Mouse (Mus musculus) heart, adult 2 months (tissue): ENCODE measurements around the gene Diras2. TPM values are rescaled to one million over a fixed set of nuclear protein-coding genes. Genes with fewer than 3 reads are reported as not detected.
A peak's percentile ranks its signal among the peaks of the same experiment; 100 is the strongest.

Experiments used
- DNase-seq, 2 experiments: peaks; one replicate each; pipeline ENCODE4 v3.0.0; 2021
- H3K27ac ChIP-seq: fragments of 200-600 bp; 2 replicates; pipeline ENCODE4 v1.8.1; 2022
- H3K27me3 ChIP-seq: fragments of 200-500 bp; 2 replicates; pipeline ENCODE4 v1.6.1; 2012; ENCODE audit warnings: mild to moderate bottlenecking, low read length, inconsistent platforms, mixed read lengths; ENCODE audit not compliant: control insufficient read depth, insufficient read depth
- H3K36me3 ChIP-seq: fragments of 200-500 bp; 2 replicates; pipeline ENCODE4 v1.6.1; 2012; ENCODE audit warnings: low read length, inconsistent platforms; ENCODE audit not compliant: control insufficient read depth, insufficient read depth
- H3K4me1 ChIP-seq: fragments of 200-500 bp; 2 replicates; pipeline ENCODE4 v1.6.1; 2011; ENCODE audit warnings: low read length; ENCODE audit not compliant: control insufficient read depth, insufficient read depth
- H3K4me3 ChIP-seq: fragments of 200-600 bp; 2 replicates; pipeline ENCODE4 v1.8.1; 2022
- H3K79me2 ChIP-seq: fragments of 200-500 bp; replicated peaks from 2 replicates; pipeline ENCODE4 v1.6.1; 2012; ENCODE audit warnings: mild to moderate bottlenecking, inconsistent platforms, low read length, moderate library complexity, mixed read lengths; ENCODE audit not compliant: control insufficient read depth, insufficient read depth
- H3K9ac ChIP-seq: fragments of 200-500 bp; 2 replicates; pipeline ENCODE4 v1.6.1; 2012; ENCODE audit warnings: low read depth, mild to moderate bottlenecking, control low read depth, inconsistent platforms, low read length, mixed read lengths
- CTCF ChIP-seq: fragments of 200-600 bp; IDR thresholded peaks from 2 replicates; pipeline ENCODE4 v1.8.1; 2022; ENCODE audit warnings: antibody characterized with exemption, mild to moderate bottlenecking, moderate library complexity
- EP300 ChIP-seq: fragments of 200-500 bp; IDR thresholded peaks from 2 replicates; pipeline ENCODE4 v1.6.1; 2011; ENCODE audit warnings: low read depth, low read length, control low read depth; ENCODE audit not compliant: insufficient read depth
- POLR2A ChIP-seq: fragments of 200-500 bp; IDR thresholded peaks from 2 replicates; pipeline ENCODE4 v1.6.1; 2011; ENCODE audit warnings: mild to moderate bottlenecking, low read depth, low read length, control low read depth; ENCODE audit not compliant: insufficient read depth
- WGBS: fragments of 180-500 bp; shearing (Covaris S2); methylation state at CpG from one replicate; pipeline ENCODE4 v1.1.7; 2018; 5-methylcytosine and 5-hydroxymethylcytosine counted together
- intact Hi-C: fragments of 180-260 bp; cut with DNase I; formaldehyde crosslinking; loops from one replicate; pipeline ENCODE4 v1.15.1; 2025
- polyA plus RNA-seq: library from polyadenylated mRNA; depleted of rRNA; stranded (reverse); fragments of >200 nt; gene quantifications from 2 replicates; pipeline ENCODE4 v1.2.3, GENCODE M21; 2012; rRNA removed
- total RNA-seq, 2 experiments: library from RNA; stranded (reverse); gene quantifications; 2 replicates each; pipeline ENCODE4 v1.2.3; 2021

The Diras2 gene
- total and polyA plus RNA-seq, 3 experiments = 0.18 to 0.78 (median 0.32) TPM

GRCm38 (mm10) chr13:52457177-52457888 is 73.7 kb downstream of the Diras2 start:
- H3K36me3 ChIP-seq = no peaks in the 10 kb centered on the region
- no peaks in the 10 kb centered on the region for H3K27me3 ChIP-seq
- no peak overlapping the region for H3K9ac ChIP-seq
- no peak for DNase-seq
- no peaks in the 10 kb centered on the region for H3K4me1 ChIP-seq
- H3K4me3 ChIP-seq = no peak overlapping the region
- intact Hi-C loops = no loop called here
- no peak for TF ChIP-seq CTCF
- TF ChIP-seq POLR2A = no peak
- no peak for TF ChIP-seq EP300
- 80% methylated on average over 15 of the region's 15 CpGs for WGBS
- no peak overlapping the region for H3K27ac ChIP-seq
- H3K79me2 ChIP-seq = no peaks in the 10 kb centered on the region

- intact Hi-C loops = no loop called here
- 16% methylated on average over 9 of the region's 9 CpGs for WGBS
- H3K27me3 ChIP-seq = no peaks in the 10 kb centered on the region
- no peak overlapping the region for H3K27ac ChIP-seq
- peak; percentile 27 to 55 for DNase-seq
- no peaks in the 10 kb centered on the region for H3K36me3 ChIP-seq
- H3K79me2 ChIP-seq = no peaks in the 10 kb centered on the region
- no peaks in the 10 kb centered on the region for H3K4me1 ChIP-seq
- no peak overlapping the region for H3K4me3 ChIP-seq
- no peak overlapping the region for H3K9ac ChIP-seq
- TF ChIP-seq CTCF (no peak), EP300 (no peak), POLR2A (no peak)
Measured at GRCm38 (mm10) chr13:52455329-52455728, 75.8 kb downstream of the Diras2 start.

- no peak overlapping the region for H3K27ac ChIP-seq
- no peaks in the 10 kb centered on the region for H3K27me3 ChIP-seq
- TF ChIP-seq EP300 = no peak
- TF ChIP-seq POLR2A = no peak
- TF ChIP-seq CTCF = no peak
- H3K9ac ChIP-seq = no peak overlapping the region
- no peaks in the 10 kb centered on the region for H3K36me3 ChIP-seq
- H3K79me2 ChIP-seq = no peaks in the 10 kb centered on the region
- WGBS = 72% methylated on average over 11 of the region's 11 CpGs
- no peak for DNase-seq
- intact Hi-C loops = no loop called here
- H3K4me1 ChIP-seq = no peaks in the 10 kb centered on the region
- no peak overlapping the region for H3K4me3 ChIP-seq
Measured at GRCm38 (mm10) chr13:52454708-52455250, 76.3 kb downstream of the Diras2 start.

Other genes with a start within 250 kb of the Diras2 start
- gene Syk, start 51.9 kb upstream of the Diras2 start, total RNA-seq = 10 to 100 TPM; 16.0 to 17.6 TPM
- gene Syk, start 51.9 kb upstream of the Diras2 start, polyA plus RNA-seq = 14.0 and 19.7 TPM in 2 replicates